Mouse (Mus musculus) urinary bladder, postnatal 4 days (tissue): ENCODE results near the gene Sgo1.

Experiments
- DNase-seq, 2 experiments: peaks; one replicate each; pipeline ENCODE4 v3.0.0; 2021 to 2022; ENCODE audit warnings: low spot score in 2 of 2

The Sgo1 gene

DNA sequence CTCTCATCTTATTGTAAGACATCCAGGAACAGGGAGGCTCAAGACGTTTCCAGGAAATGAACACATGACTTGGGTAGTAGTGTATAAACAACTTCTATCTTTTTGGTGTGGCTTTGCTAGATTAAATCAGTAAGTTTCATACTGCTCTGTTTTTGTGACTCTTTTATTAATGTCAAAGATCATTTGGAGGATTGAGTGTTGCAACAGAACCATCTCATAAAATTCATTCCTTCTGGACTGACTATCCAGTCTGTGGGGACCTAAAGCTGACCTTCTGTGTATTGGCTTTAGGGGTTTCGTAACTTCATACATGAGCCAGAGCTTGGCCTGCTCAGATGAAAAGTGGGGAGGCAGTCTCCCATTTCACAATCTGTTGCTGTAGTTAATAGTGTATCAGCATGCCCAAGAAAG lies 38.9 kb downstream of the Sgo1 start:
- no peak for DNase-seq

DNA sequence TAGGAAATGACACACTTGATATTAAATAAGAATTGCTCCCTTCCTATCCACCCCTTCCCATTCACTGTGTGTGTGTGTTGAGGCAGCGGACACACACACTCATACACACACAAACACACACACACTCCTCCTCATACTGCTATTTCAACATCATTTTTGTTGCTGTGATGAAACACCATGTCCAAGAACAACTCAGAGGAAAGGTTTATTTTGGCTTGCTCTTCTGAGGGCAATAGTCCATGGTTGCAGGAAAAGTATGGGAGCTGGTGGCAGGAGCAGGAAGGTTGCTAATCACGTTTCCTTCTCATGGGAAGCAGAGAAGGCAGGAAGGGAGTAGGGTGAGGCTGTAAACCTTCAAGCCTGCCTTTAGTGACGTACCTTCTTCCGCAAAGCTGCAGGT lies 45.8 kb downstream of the Sgo1 start:
- no peak for DNase-seq

DNA sequence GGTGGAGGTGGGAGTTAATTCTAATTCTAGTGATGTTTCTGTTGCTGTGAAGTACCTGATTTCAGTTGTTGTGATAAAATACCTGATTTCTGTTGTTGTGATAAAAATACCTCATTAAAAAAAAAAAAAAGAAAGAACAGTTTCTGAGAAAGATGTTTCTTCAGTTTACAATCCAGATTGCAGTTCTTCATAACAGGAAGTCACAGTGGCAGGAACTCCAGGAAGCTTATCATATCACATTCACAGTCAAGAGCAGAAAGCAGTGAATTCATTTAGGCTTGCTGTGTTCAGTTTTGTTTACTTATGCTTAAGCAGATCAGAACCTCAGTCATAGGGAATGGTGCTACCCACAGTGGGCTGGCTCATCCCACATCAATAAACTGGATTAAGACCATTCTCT lies 57.8 kb downstream of the Sgo1 start:
- DNase-seq: no peak

DNA sequence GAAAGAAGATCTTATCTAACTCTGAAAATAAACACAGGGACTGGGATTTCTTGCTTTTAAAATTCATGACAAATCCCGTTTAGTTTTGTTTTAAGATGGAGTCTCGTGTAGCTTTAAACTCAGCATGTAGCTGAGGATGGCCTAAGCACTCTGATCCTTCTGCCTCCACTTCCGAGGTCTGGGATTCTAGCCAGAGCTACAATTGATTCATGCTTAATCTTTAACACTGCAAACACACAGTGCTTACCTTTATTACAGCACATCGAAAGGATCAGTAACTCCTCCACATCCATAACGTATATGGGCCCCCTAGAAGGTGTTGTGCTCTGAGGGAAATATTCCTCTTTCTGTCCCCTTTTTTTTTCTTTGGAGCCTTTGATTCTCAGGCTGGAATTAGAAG lies 61.0 kb downstream of the Sgo1 start:
- DNase-seq: no peak

DNA sequence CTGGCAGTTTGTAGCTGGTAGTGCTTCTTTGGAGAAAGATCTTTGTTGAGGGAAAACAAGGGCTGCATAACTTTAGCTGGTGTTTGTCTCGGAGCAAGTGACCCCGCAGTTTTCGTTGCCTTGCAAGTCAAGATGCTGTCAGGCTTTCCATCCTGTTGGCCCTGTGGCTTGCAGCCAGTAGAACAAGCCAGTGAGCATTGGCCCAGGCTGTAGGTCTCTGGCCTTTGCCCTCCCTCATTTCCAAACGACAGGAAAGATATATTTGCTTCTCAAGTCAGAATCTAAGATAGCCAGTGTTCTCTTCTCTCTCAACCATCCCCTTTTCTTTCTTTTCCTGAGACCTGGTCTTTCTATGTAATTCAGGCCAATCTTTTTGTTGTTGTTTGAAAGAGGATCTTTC lies 61.6 kb downstream of the Sgo1 start:
- DNase-seq: no peak

DNA sequence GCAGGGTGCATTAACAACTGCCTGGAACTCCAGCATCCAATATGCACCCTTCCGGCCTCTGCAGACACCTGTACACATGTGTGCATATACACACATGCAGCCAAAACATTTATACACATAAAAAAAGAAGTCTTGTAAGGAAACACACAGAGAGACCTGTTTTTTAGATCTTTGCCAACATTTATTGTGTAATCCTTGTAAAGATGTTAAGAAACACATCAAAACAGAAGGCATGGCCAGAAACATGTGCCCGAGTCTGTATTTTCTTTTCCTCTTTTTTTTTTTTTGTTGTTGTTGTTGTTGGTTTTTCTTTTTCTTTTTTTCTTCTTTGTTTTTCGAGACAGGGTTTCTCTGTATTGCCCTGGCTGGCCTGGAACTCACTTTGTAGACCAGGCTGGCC lies 63.0 kb downstream of the Sgo1 start:
- no peak for DNase-seq
